Mouse (Mus musculus): ENCODE data around the gene Tymp.

DNA sequence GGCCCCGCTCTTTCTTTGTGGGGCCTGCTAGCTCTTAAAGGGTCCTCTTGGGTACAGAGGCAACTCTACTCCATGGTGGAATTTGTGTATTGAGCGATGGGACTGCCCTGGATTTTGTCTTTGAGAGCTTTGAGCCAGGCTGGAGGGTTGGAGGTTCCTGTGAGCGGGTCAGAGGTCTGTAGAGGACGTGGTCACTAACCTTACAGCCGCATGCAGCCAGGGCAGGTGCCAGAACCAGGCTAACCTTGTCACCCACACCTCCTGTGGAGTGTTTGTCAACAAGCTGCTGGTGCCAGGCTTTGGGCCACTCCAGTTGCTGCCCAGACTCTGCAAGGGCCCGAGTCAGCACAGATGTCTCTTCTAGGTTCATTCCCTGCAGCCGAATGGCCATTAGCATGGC lies 799 bp downstream of the Tymp start:
- TF ChIP-seq POLR2A (IDR thresholded peaks at IDR 0.05; ENCODE audit: borderline replicate concordance, insufficient read depth, low read length) (no peak), CTCF (IDR thresholded peaks at IDR 0.05; ENCODE audit: borderline replicate concordance, insufficient read depth, low read depth, low read length) (no peak)
